Mouse (Mus musculus): Measurements from ENCODE around the gene Notum.

- TF ChIP-seq CTCF (IDR thresholded peaks at IDR 0.05; ENCODE audit: low read depth) (no peak), EP300 (IDR thresholded peaks at IDR 0.05; ENCODE audit: low read depth) (no peak)
These were observed 6.2 kb downstream of the Notum start for GRCm38 (mm10) chr11:120654741-120655140.

Data from heart, postnatal 0 days (tissue).